Mouse (Mus musculus): Measurements from ENCODE around the gene Gltpd2. TPM values are rescaled to one million over a fixed set of nuclear protein-coding genes. Genes with fewer than 3 reads are reported as not detected.
A peak's percentile ranks its signal among the peaks of the same experiment; 100 is the strongest.

The Gltpd2 gene
- total and polyA plus RNA-seq, 3 experiments = not detected

GRCm38 (mm10) chr11:70511825-70512224 lies 7.2 kb upstream of the Gltpd2 start:
- TF ChIP-seq POLR2A (IDR thresholded peaks at IDR 0.05; ENCODE audit: insufficient read depth, low read depth, low read length) = no peak
- no peak overlapping the region for H3K9ac ChIP-seq (ENCODE audit: low read depth, low read length)
- H3K4me3 ChIP-seq = no peak overlapping the region
- H3K79me2 ChIP-seq (replicated peaks; ENCODE audit: control insufficient read depth, insufficient read depth, low read length) = no peaks in the 10 kb centered on the region
- intact Hi-C loops (cut with DNase I) = no loop called here
- H3K36me3 ChIP-seq (ENCODE audit: control insufficient read depth, insufficient read depth, low read length) = no peaks in the 10 kb centered on the region
- no peak overlapping the region for H3K27ac ChIP-seq
- H3K4me1 ChIP-seq (ENCODE audit: control insufficient read depth, insufficient read depth, low read length) = no peaks in the 10 kb centered on the region; the same call in 1 of the 2 replicates
- 93% methylated on average over 7 of the region's 7 CpGs for WGBS
- H3K27me3 ChIP-seq (ENCODE audit: control insufficient read depth, insufficient read depth, low read length) = no peaks in the 10 kb centered on the region
- no peak for DNase-seq

- Histone ChIP-seq H3K4me1 (ENCODE audit: control insufficient read depth, insufficient read depth, low read length) (no peaks in the 10 kb centered on the region; the same call in 1 of the 2 replicates), H3K79me2 (replicated peaks; ENCODE audit: control insufficient read depth, insufficient read depth, low read length) (no peaks in the 10 kb centered on the region), H3K9ac (ENCODE audit: low read depth, low read length) (no peak overlapping the region), H3K27ac (no peak overlapping the region), H3K4me3 (no peak overlapping the region), H3K27me3 (ENCODE audit: control insufficient read depth, insufficient read depth, low read length) (no peaks in the 10 kb centered on the region), H3K36me3 (ENCODE audit: control insufficient read depth, insufficient read depth, low read length) (no peaks in the 10 kb centered on the region)
- DNase-seq = no peak
- 62% methylated on average over 7 of the region's 7 CpGs for WGBS
- intact Hi-C loops (cut with DNase I) = no loop called here
- TF ChIP-seq EP300 (IDR thresholded peaks at IDR 0.05; ENCODE audit: insufficient read depth, low read depth, low read length) (no peak), POLR2A (IDR thresholded peaks at IDR 0.05; ENCODE audit: insufficient read depth, low read depth, low read length) (no peak), CTCF (IDR thresholded peaks at IDR 0.05) (no peak)
These were observed 6.2 kb upstream of the Gltpd2 start for GRCm38 (mm10) chr11:70512709-70513342.

GRCm38 (mm10) chr11:70513520-70513919 lies 5.5 kb upstream of the Gltpd2 start:
- TF ChIP-seq CTCF (IDR thresholded peaks at IDR 0.05) (no peak), EP300 (IDR thresholded peaks at IDR 0.05; ENCODE audit: insufficient read depth, low read depth, low read length) (no peak), POLR2A (IDR thresholded peaks at IDR 0.05; ENCODE audit: insufficient read depth, low read depth, low read length) (no peak)
- DNase-seq = peak; percentile 53 to 54
- Histone ChIP-seq H3K4me1 (ENCODE audit: control insufficient read depth, insufficient read depth, low read length) (no peaks in the 10 kb centered on the region; the same call in 1 of the 2 replicates), H3K9ac (ENCODE audit: low read depth, low read length) (no peak overlapping the region), H3K4me3 (no peak overlapping the region), H3K27me3 (ENCODE audit: control insufficient read depth, insufficient read depth, low read length) (no peaks in the 10 kb centered on the region), H3K79me2 (replicated peaks; ENCODE audit: control insufficient read depth, insufficient read depth, low read length) (no peaks in the 10 kb centered on the region), H3K27ac (no peak overlapping the region), H3K36me3 (ENCODE audit: control insufficient read depth, insufficient read depth, low read length) (no peaks in the 10 kb centered on the region)
- intact Hi-C loops (cut with DNase I) = no loop called here
- 37% methylated on average over 11 of the region's 11 CpGs for WGBS

DNA sequence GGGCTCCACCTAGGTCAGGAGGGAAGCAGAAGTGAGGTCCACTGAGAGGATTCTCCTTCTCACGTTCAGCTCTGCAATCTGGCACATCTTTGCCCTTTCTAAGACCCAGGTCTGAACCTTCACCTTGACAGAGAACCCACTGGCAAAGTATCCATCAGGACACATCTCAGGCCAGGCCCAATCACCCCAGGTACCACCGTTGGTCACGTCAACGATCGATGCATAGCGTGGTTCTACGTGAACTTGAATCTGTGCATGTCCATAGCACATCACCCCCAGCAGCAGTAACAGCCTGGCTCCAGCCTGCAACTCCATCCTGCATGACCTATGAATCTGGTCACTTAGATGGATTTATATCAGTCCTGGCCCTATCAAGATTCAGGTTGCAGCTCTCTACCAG lies 4.7 kb upstream of the Gltpd2 start, which contains the start of gene Vmo1:
Gene Vmo1, minus strand, starts transcription at position 329 of the 400 bp plus-strand sequence.
- TF ChIP-seq POLR2A (IDR thresholded peaks at IDR 0.05; ENCODE audit: insufficient read depth, low read depth, low read length) (no peak), CTCF (IDR thresholded peaks at IDR 0.05) (no peak)

GRCm38 (mm10) chr11:70516352-70516751 lies 2.6 kb upstream of the Gltpd2 start:
- no peaks in the 10 kb centered on the region; the same call in 1 of the 2 replicates for H3K4me1 ChIP-seq (ENCODE audit: control insufficient read depth, insufficient read depth, low read length)
- no peaks in the 10 kb centered on the region for H3K79me2 ChIP-seq (replicated peaks; ENCODE audit: control insufficient read depth, insufficient read depth, low read length)
- H3K4me3 ChIP-seq = no peak overlapping the region
- TF ChIP-seq POLR2A (IDR thresholded peaks at IDR 0.05; ENCODE audit: insufficient read depth, low read depth, low read length) = no peak
- TF ChIP-seq CTCF (IDR thresholded peaks at IDR 0.05) = peak; percentile 91
- no peak for TF ChIP-seq EP300 (IDR thresholded peaks at IDR 0.05; ENCODE audit: insufficient read depth, low read depth, low read length)
- H3K9ac ChIP-seq (ENCODE audit: low read depth, low read length) = no peak overlapping the region
- DNase-seq = no peak
- H3K27ac ChIP-seq = no peak overlapping the region
- 10% methylated on average over 2 of the region's 2 CpGs for WGBS
- no peaks in the 10 kb centered on the region for H3K36me3 ChIP-seq (ENCODE audit: control insufficient read depth, insufficient read depth, low read length)
- no peaks in the 10 kb centered on the region for H3K27me3 ChIP-seq (ENCODE audit: control insufficient read depth, insufficient read depth, low read length)
- intact Hi-C loops (cut with DNase I) = loop anchor here (1.0 kb wide), 2 partner anchors 89 to 239 kb away; no protein-coding TSS in a partner anchor

More for the DNA sequence above, 4.7 kb upstream of the Gltpd2 start, which contains the start of gene Vmo1:
- Histone ChIP-seq H3K4me1 (ENCODE audit: control insufficient read depth, insufficient read depth, low read length) (no peaks in the 10 kb centered on the region; the same call in 1 of the 2 replicates), H3K36me3 (ENCODE audit: control insufficient read depth, insufficient read depth, low read length) (no peaks in the 10 kb centered on the region), H3K9ac (ENCODE audit: low read depth, low read length) (no peak within 1 kb of the TSS), H3K27me3 (ENCODE audit: control insufficient read depth, insufficient read depth, low read length) (no peaks in the 10 kb centered on the region), H3K79me2 (replicated peaks; ENCODE audit: control insufficient read depth, insufficient read depth, low read length) (no peaks in the 10 kb centered on the region), H3K4me3 (no peak within 1 kb of the TSS), H3K27ac (no peak within 1 kb of the TSS)
- intact Hi-C loops (cut with DNase I) = no loop called here
- WGBS = 87% methylated on average over 7 of the region's 7 CpGs
- DNase-seq = no peak

GRCm38 (mm10) chr11:70518436-70518835 lies 560 bp upstream of the Gltpd2 start:
- Histone ChIP-seq H3K4me3 (no peak overlapping the region), H3K27me3 (ENCODE audit: control insufficient read depth, insufficient read depth, low read length) (no peaks in the 10 kb centered on the region), H3K4me1 (ENCODE audit: control insufficient read depth, insufficient read depth, low read length) (no peaks in the 10 kb centered on the region; the same call in 1 of the 2 replicates), H3K9ac (ENCODE audit: low read depth, low read length) (no peak overlapping the region), H3K36me3 (ENCODE audit: control insufficient read depth, insufficient read depth, low read length) (no peaks in the 10 kb centered on the region), H3K27ac (no peak overlapping the region), H3K79me2 (replicated peaks; ENCODE audit: control insufficient read depth, insufficient read depth, low read length) (no peaks in the 10 kb centered on the region)
- no peak for DNase-seq
- 81% methylated on average over 1 of the region's 1 CpGs for whole genome bisulfite sequencing
- intact Hi-C loops (cut with DNase I) = no loop called here
- TF ChIP-seq EP300 (IDR thresholded peaks at IDR 0.05; ENCODE audit: insufficient read depth, low read depth, low read length) (no peak), POLR2A (IDR thresholded peaks at IDR 0.05; ENCODE audit: insufficient read depth, low read depth, low read length) (no peak), CTCF (IDR thresholded peaks at IDR 0.05) (no peak)

All from heart, adult 2 months (tissue).